Mouse (Mus musculus) monocyte, adult 5-6 weeks (primary cell): Measurements from ENCODE around the gene Rflnb. TPM values are rescaled to one million over a fixed set of nuclear protein-coding genes. Genes with fewer than 3 reads are reported as not detected.
A peak's percentile ranks its signal among the peaks of the same experiment; 100 is the strongest.

Experiments
- ATAC-seq: fragments of 153-309, 156-312 bp; replicated peaks from 2 replicates; pipeline ENCODE4 v1.8.0; 2017; ENCODE audit warnings: mild to moderate bottlenecking; ENCODE audit not compliant: low TSS enrichment, insufficient number of reproducible peaks, severe bottlenecking, poor library complexity, low FRiP score
- total RNA-seq: library from RNA; stranded (forward); fragments of 200-1000, 200-491, 200-594 nt; gene quantifications from 3 replicates; pipeline ENCODE4 v1.2.3, GENCODE M21; 2017

Gene Rflnb
- 1.4 to 29.5 TPM (median 23.9 TPM) in 3 replicates for total RNA-seq

DNA sequence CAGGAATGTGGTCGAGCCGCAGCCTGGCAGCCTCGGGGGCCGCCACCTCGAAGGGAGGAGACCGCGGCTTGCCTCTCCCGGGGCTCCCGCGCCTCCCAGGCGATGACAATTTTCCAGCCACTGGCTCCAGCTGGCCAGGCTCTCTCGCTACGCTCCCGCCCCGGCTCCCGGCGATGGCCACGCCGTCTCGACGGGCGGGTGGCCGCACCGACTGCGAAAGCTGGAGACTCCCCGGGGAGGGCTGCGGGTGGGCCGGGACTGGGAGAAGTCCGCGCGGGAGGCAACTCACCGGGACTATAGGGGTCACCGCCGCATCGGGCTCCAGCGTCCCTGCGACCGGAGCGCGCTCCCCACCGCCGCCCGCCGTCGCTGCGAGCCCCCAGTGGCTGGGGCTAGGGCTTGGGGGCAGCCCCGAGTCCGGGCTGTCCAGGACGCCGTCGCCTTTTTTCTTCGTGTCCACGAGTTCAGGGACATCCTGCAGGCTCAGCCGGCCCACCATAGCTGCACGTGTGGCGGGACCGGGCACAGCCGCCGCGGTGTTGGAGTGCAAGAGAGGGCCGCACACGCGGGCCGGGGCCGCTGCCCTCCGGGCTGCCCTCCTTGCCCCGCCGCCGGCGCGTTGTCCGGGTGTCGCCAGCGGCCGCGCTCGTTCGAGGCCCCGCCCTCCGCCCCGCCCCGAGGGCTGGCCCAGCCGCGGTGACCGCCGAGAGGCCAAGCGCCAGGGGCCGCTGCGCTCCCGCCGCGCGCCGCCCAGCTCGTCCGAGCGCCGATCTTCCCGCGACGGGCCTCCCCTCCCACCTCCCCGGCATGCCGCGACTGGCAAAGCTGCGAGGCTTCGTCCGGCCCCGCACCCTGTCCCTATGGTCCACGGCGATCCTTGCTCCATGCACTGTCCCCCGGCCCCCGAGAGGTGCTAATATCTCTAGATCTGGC, at the start of gene Rflnb:
Rflnb (minus strand) TSS at position 644 of the 933 bp plus-strand sequence.
- ATAC-seq = peak; percentile 46

DNA sequence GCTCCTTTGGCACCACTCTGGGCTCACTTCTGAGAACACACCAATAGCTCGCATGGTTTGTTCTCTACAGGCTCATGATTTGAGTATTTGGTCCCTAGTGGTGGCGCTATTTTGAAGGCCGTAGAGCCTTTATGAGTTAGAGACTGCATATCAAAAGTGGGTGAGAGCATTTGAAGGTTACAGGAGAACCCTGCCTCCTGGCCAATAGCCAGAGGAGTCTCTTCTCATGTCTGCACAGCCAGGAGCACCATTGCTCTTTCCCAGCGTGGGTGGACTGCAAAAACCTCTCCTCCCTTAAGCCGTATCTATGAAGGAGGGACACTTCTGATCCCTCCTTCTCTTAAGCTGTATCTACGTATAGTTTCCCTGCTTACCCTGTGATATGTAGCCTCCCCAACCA, 49.8 kb upstream of the Rflnb start:
- no peak for ATAC-seq

DNA sequence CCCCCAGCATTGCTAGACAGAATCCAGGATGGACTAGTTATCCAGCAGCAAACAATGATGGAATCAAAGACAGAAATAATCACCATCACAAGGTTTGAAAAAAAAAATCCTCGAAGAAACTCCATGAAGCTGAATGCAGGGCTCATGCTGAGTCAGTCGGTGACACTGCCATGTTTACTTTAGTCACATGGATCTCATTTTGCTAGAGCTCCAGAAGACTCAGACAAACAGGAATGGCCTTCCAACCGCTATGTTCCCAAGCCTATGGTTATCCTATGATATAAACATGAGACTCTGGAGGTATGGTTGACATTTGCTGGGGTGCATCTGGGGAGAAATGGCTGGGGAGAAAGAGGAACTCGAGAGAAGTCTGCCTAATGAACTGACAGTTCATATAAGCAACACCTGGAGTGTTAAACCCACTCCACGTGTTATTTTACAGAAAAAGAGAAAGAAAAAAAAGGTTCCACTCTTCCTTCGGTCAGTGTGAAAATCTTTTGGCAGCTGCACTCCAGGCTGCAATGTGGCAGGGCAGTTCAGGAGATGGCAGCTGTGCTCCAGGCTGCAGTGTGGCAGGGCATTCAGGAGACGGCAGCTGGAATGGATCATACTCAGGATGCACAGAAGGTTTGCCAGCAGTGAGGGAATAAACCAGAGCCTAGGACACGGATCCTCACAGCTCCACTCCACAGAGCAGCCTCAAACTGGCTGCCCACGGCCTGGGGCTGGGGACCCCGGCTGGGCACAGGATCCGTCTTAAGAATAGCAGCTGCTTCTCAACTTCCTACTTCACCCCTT, 46.9 kb upstream of the Rflnb start:
- no peak for ATAC-seq

DNA sequence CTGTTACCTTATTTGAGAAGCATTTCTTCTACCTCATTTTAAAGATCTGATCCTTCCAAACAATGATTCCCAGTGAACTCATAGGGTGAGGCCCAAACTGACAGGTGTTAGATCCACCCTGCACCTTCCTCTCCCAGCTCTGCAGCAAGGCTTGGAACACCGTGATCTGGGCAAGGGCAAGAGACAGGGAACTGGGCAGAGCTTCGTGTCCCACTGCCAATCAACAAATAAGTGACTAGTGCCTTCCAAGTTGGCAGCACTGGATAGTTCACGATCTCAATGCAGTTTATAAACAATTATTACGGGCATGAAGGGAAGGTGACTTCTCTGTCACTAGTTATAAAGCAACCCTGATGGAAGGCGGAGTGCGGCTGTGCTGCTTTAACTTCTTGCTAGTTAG, 42.2 kb upstream of the Rflnb start:
- no peak for ATAC-seq

DNA sequence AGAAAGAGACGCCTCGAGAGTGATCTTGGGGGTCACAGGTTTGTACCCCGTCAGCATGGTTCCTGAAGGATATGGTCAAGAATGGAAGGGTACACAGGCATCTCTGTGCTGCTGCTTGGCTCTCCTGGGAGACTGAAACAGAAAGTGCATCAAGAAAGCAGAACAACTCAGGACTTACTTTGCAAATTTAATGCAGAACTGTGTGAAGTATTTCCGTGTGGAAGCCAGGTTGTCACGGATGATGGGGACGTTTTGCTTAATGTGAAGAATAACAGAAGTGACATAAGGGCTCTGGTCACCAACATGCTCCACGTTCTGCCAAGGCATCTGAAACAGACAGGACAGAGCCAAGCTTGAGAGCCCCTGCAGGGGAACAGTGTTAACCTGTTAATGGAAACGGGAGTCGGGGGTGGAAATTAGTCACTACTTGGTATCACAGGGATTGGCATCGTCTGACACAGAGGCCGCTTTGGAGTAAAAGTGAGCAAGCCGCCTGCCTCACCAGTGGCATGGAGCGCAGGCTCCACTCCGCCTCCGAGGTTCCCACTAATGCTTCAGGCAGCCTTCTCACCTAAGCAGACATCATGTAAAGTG, 39.1 kb upstream of the Rflnb start:
- ATAC-seq = no peak

DNA sequence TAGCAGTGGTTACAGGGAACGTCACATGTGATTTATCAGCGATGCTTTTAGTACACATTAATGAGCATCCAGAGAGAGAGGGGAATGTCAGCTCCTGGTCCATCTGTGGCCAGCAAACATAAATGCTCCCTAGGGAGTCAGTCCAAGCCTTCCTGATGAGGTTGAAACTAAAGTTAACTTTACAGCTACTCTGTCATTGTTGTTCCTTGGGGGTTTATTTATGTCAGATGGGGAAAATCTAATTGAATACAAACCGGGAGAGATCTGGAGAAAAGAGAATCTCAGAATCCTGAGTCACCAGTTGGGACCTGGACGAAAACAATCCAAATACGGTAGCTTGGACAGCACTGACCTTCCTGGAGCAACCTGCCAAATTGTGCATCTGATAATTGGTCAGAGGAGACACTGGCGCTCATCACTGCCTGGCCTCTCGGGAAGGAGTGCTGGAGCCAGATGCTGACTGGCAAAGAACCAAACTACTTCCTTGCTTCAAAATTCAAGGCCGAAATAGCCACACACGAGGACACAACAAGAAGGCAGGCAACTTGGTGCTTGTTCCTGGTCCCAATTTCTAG, 38.0 kb upstream of the Rflnb start:
- no peak for ATAC-seq

DNA sequence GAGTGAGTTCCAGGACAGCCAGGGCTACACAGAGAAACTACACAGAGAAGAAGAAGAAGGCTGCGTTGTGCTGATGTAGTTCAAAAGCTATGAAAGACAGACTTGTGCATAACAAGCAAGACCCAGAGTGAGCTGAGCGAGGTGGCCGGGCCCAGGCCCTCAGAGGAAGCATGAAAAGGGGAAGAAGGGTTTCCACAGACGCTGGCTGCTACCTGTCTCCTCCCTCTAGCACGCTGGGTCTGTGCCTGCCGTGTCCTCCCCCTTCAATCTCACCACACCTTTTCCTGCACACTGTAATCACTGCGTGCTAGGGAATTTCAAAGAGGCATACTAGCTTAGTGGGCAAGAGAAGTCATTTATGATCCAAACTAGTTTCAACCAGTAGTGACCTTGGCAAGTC, 36.8 kb upstream of the Rflnb start:
- ATAC-seq = no peak

DNA sequence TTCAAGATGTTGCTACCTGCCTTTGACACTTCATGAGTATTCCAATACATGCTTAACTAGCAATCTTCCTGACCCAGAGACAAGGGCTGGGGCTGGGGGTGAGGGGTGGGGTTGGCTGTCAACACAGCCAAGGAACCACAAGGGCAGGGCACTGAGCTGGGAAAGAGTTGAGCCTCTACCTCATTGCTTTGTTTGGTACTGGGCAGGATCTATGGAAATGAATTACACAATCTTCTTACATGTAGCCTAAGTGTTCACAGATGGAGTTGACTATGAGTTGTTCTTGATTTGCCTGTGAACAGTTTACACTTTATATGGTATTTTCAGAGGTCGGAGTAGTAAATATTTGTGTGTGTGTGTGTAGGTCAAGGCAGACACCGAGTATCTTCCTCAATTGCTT, 33.3 kb upstream of the Rflnb start:
- ATAC-seq = no peak

DNA sequence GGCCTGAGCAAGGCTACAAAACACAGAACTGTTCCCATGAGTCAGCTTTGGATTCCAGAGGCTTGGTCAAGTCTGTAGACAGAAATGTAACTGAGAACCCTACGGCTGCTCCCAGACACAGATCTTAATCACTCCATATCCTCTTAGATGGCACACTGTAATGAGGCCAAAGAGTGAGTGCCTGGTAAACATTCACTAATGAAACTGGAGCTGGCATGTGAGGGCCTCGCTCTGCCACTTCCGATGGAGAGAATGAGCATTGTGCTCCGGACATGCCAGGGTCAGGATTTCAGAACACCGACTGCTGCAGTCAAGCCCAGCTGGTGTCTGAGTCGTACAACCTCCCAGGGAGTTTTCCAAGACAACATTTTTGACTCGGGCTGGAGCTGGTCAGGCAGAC, 32.4 kb upstream of the Rflnb start:
- no peak for ATAC-seq

DNA sequence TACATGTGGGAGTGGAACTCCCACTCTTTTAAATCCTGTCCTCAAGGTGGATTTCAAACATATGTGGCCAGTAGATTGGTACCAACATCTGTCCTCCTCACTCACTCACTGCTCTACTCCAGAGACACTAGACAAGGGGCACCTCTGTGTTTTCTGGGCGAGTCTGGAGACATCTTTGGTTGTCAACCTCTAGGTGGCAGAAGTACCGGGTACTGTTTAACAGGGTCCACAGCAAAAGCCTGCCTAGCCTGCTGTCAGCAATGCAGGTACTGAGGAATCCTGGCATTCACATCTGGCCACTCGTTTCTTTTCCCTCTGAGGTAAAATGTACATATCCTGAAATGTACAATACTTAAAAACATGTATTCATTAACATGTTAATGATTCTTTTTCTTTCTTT, 28.9 kb upstream of the Rflnb start:
- ATAC-seq = no peak

DNA sequence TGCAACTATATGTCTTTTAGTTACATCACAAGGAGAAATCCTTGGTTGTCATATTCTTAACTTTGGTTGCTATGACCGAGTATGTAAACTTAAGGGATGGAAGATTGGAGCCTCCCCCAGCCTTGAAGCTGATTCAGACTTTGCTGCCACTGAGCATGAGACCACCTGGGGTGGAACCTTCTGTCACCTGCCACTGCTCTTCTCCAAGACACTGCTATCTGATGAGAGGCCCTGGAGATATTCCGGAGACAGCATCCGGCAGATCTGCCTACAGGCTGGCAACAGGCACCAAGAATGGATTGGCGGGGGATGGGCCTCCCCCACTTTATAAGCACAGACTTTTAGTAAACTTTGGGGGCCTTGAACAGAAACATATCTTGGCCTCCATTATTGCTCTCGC, 24.9 kb upstream of the Rflnb start:
- ATAC-seq = no peak

DNA sequence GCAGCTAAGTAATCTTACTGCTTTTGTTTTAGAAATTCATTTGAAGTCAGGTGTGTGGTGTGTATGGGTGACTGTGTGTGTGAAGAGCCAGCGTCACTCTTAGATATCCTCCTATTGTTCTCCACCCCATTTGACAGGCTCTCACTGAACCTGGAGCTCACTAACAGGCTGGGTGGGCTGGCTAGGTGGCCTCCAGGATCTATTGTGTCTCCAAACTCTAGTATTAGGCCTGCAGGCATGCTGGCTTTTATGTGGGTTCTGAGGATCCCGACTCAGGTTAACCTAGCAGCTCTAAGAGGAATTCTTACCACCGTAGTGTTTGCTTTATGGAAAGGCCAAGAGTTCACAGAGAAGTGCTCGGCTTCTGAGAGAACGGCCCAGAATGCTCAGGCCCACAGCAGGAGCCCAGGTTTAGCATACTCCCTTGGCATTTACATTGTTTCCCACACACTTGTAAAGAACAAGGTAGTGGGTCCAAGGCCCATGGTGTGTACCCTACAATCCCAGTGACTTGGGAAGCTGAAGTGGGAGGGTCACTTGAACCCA, 23.5 kb upstream of the Rflnb start:
- ATAC-seq = no peak

DNA sequence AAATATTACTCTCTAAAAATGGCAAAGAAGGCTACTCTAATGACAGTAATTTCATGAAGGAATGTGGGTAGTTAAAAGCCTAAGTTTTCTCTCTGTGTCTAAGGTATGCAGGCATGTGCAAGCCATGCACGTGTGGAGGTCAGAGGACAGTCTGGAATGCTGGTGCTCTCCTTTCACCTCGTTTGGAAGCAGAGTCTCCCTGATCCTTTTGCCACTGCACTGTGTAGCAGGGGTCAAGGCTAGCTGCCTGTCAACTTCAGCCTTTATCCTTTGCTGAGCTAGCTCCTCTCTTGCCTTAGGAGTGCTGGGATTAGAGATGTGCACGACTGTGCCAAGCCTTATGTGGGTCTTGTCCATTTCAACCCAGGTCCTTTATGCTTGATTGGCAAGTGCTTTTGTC, 22.9 kb upstream of the Rflnb start:
- no peak for ATAC-seq

DNA sequence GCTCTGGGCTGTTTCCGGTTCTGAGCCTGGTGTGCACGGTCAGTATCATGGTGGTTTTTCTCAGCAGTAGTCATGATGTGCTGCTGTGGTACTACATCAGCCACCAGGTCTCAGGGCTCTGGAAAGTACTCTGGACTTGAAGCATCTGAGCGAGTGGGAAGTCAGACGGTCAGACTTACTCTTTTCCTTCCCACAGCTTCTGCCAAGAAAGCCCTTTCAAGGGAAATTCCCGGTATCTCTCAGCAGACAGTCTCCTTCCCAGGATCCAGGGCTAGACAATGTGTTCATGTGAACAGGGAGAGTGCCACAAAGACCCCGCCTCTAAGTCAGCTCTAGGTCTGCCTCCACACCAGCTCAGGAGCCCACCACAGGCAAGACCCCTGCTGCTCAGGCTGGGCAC, 17.8 kb upstream of the Rflnb start:
- no peak for ATAC-seq

DNA sequence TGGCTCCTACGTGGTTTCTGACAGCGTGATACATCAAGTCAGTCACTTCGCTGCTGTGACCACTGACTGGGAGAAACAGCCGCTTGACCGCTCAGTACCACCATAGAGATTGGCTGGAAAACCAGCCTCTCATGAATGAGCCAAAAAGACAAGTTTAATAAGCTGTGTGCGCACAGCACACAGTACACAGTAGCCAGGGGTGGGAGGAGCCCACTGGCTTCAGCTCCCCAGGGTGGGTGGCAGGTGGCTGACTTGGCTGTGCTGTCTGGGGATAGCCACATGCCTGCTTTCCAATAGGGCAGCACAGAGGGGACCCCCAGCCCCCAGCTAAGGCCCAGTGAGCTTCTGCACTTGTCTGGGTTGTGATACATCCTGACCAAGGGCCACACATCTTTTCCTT, 16.9 kb upstream of the Rflnb start:
- no peak for ATAC-seq

DNA sequence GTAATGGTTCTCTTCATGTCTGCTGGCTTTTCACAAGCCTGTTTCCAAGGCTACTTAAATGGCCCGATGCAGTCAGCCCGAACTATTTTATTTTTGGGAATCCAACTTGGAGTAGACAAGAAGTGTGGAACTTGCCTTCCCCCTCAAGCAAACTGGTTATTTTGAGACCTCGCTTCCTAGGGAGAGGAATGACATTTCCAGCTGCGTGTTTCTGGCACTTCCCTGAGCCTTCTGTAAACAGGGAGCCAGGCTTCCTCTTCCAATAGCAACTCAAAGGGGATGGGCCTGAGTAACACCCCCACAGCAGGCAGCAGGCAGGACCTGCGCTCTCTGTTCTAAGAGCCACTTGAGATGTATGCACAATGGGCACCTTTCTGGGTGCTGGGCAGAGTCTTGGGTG, 15.3 kb upstream of the Rflnb start:
- no peak for ATAC-seq

DNA sequence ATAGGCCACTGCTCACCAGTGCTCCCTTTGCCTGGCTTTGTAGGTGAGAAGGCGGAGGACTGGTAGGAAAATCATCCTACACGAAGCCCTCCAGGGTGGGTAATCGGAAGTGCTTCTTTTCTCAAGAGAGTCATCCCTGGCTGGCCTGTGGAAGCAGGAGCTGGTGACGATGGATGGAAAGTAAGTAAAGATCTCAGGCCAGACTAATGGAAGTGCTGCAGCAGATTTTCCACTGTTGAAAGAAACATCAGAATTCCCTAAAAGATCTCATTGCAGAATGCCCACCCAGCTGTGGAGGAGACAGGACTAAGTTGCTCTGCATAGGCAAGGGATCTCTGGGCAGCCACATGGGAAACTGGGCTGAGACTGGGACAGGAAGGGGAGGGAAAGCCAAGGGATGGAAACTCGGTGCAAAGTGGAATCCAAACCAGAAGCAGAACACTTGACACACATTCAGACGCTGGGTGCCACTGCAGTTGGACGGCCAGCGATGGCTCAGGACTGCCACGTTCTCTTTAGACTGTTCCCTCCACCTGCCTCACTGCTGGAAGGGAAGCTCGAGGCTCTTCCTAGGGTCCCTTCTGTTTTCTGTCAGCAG, 14.6 kb upstream of the Rflnb start:
- ATAC-seq = no peak

DNA sequence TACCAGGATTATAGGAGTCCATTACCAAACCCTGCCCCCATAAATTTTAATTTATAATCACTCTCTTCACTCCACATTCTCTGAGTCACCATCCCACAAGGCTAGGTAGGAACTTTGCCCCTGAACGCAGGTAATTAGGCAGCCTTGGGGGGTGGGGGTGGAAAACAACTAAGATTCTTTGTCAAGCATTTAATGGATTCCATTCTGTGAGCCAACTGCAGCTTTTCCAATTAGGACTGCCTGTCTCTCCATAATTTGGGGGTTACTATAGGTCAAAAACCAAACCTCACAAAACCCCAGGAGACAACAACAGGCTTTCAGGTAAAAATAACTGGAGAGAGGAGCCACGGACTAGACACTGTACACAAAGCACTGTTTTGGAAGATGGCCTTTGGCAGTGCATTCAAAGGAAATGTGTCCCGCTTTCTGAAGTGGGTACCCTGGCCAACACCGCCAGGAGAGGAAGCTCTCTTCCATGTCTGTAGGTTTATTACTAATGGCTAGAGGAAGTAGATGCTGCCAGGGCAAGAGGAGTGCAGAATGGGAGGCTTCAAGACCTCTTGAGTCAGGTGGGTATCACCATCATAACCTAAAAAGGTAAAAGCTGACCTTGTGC, 13.3 kb upstream of the Rflnb start:
- ATAC-seq = no peak
